In genomic region chr13:83651941-83652548, GRCm38 (mm10) we compare ENCODE assay signal across 19 mouse cellular contexts.
DNase-seq lines count a peak whose midpoint lies in the region; ATAC-seq and TF ChIP-seq lines count a peak whose summit lies in the region.
"Had no signal": no experiment of that assay in that cellular context is flagged by ENCODE, and none has a peak within 500 bp of the region (broad histone marks: within the 10 kb centered on the region; RNA-seq: fewer than 3 reads in every experiment).

No protein-coding gene starts in this region.

- no peak overlapping the region for H3K4me2 ChIP-seq in liver, embryonic 12.5 days
- no peak overlapping the region for H3K4me2 ChIP-seq in liver, embryonic 11.5 days
- H3K4me2 ChIP-seq: neural tube, embryonic 12.5 days had no signal

- peak overlapping the region; percentile 65 for H3K27ac ChIP-seq in gastrocnemius, adult 2 months
- H3K27ac ChIP-seq in liver, embryonic 12.5 days, result no peak overlapping the region
- no peak overlapping the region for H3K27ac ChIP-seq in liver, embryonic 11.5 days (ENCODE audit: low read depth, low read length)
- H3K27ac ChIP-seq: forebrain, embryonic 10.5 days; hindbrain, embryonic 10.5 days; neural tube, embryonic 12.5 days had no signal

- no peaks in the 10 kb centered on the region for H3K36me3 ChIP-seq in liver, embryonic 12.5 days
- H3K36me3 ChIP-seq in liver, embryonic 11.5 days (ENCODE audit: control insufficient read depth, insufficient read depth, low read length), result no peaks in the 10 kb centered on the region
- H3K36me3 ChIP-seq: forebrain, embryonic 10.5 days; hindbrain, embryonic 10.5 days; neural tube, embryonic 12.5 days had no signal

- no peaks in the 10 kb centered on the region for H3K27me3 ChIP-seq in liver, embryonic 12.5 days (replicated peaks)
- no peaks in the 10 kb centered on the region for H3K27me3 ChIP-seq in liver, embryonic 11.5 days (replicated peaks; ENCODE audit: control insufficient read depth, insufficient read depth, low read length)
- H3K27me3 ChIP-seq: neural tube, embryonic 12.5 days had no signal

- peaks cover 29% of the 10 kb centered on the region for H3K4me1 ChIP-seq in liver, embryonic 12.5 days
- no peaks in the 10 kb centered on the region for H3K4me1 ChIP-seq in liver, embryonic 11.5 days (replicated peaks; ENCODE audit: control insufficient read depth, insufficient read depth, low read length)
- H3K4me1 ChIP-seq: neural tube, embryonic 12.5 days had no signal

- DNase-seq in gastrocnemius, adult 2 months, result no peak
- DNase-seq in gastrocnemius, postnatal 10 days, result no peak
- DNase-seq in liver, embryonic 11.5 days (ENCODE audit: low spot score), result no peak
- DNase-seq in heart, postnatal 10 days, result peak; percentile 15 to 17
- DNase-seq in embryo, embryonic 10.5 days (ENCODE audit: low spot score), result no peak
- DNase-seq in c-Kit-positive CD71-positive TER-119-positive erythroid progenitor cells, embryonic 14.5 days (ENCODE audit: low spot score), result no peak
- DNase-seq in gastrocnemius, postnatal 25 days, result no peak
- DNase-seq: adrenal gland, postnatal 25 days; cerebellum, adult 2 months; embryo, embryonic 11 days; kidney, postnatal 25 days; midbrain, embryonic 14.5 days; thymus, adult 2 months had no signal

- intact Hi-C loops in gastrocnemius, adult 2 months (cut with DNase I), result loop anchor here (5.0 to 10.0 kb wide), 3 partner anchors 120 to 1707 kb away; no protein-coding TSS in a partner anchor
- intact Hi-C loops in heart, postnatal 10 days (cut with DNase I), result loop anchor here (10.0 kb wide), 1 partner anchor 1397 kb away; no protein-coding TSS in a partner anchor

- H3K4me3 ChIP-seq in gastrocnemius, adult 2 months, result no peak overlapping the region
- H3K4me3 ChIP-seq in liver, embryonic 12.5 days, result no peak overlapping the region
- no peak overlapping the region for H3K4me3 ChIP-seq in liver, embryonic 11.5 days (ENCODE audit: low read depth, low read length)
- H3K4me3 ChIP-seq: forebrain, embryonic 10.5 days; hindbrain, embryonic 10.5 days; neural tube, embryonic 12.5 days had no signal

- no peaks in the 10 kb centered on the region for H3K9me3 ChIP-seq in liver, embryonic 12.5 days (replicated peaks)
- no peaks in the 10 kb centered on the region for H3K9me3 ChIP-seq in liver, embryonic 11.5 days (ENCODE audit: control insufficient read depth, low read length)
- H3K9me3 ChIP-seq: forebrain, embryonic 10.5 days; hindbrain, embryonic 10.5 days; neural tube, embryonic 12.5 days had no signal

- H3K9ac ChIP-seq in liver, embryonic 12.5 days, result no peak overlapping the region
- no peak overlapping the region for H3K9ac ChIP-seq in liver, embryonic 11.5 days (ENCODE audit: low read depth, low read length)
- H3K9ac ChIP-seq: neural tube, embryonic 12.5 days had no signal

- no peak for TF ChIP-seq CTCF in gastrocnemius, adult 2 months (IDR thresholded peaks at IDR 0.05)

- whole genome bisulfite sequencing in liver, embryonic 12.5 days (ENCODE audit: insufficient replicate concordance), result 66% methylated on average over 7 of the region's 7 CpGs
- WGBS in liver, embryonic 11.5 days, result 69% methylated on average over 7 of the region's 7 CpGs

- peak; percentile 40; the same call in 1 of the 2 replicates for ATAC-seq in liver, embryonic 12.5 days
- ATAC-seq in liver, embryonic 11.5 days (replicated peaks; ENCODE audit: low FRiP score), result no peak
- ATAC-seq: intestine, embryonic 16.5 days; Patski had no signal

Comparison
In these comparisons a context has a peak if more than half of its experiments do, and no peak if none do; other contexts are left out.
1. DNase-seq: peak in heart, postnatal 10 days (2 of 2); none in gastrocnemius, adult 2 months (single experiment), gastrocnemius, postnatal 10 days (single experiment), liver, embryonic 11.5 days (single experiment), embryo, embryonic 10.5 days (single experiment), c-Kit-positive CD71-positive TER-119-positive erythroid progenitor cells, embryonic 14.5 days (single experiment) and gastrocnemius, postnatal 25 days (single experiment).